Mouse (Mus musculus) small intestine, adult 2 months (tissue): ENCODE data around the gene Dst.

Source experiments
- CTCF ChIP-seq: fragments of 200-500 bp; IDR thresholded peaks from 2 replicates; pipeline ENCODE4 v1.5.1; 2012; ENCODE audit warnings: low read depth, mild to moderate bottlenecking, control low read depth, inconsistent platforms, low read length, moderate library complexity, mixed read lengths; ENCODE audit not compliant: insufficient replicate concordance, insufficient read length; ENCODE audit errors: extremely low read depth
- POLR2A ChIP-seq: fragments of 200-500 bp; IDR thresholded peaks from 2 replicates; pipeline ENCODE4 v1.6.1; 2012; ENCODE audit warnings: low read depth, mild to moderate bottlenecking, control low read depth, inconsistent platforms, low read length, moderate library complexity

DNA sequence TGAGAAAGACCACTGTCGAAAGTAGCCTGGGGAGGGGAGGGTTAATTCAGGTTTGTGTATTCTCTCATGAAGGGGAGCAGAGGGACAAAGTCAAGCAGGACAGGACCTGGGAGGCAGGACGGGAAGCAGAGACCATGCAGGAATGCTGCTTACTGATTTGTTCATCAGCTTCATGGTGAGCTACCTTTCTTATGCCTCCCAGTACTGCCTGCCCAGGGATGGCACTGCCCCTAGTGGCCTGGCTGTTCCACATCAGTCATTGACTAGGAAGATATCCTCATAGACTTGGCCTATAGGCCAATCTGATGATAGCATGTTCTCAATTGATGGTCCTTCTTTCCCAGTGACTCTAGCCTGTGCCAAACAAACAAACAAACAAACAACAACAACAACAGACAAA, 35.9 kb downstream of the Dst start:
- TF ChIP-seq POLR2A (no peak), CTCF (no peak)
